Mouse (Mus musculus) heart, postnatal 4 days (tissue): ENCODE results near the gene Cfap45. TPM values are rescaled to one million over a fixed set of nuclear protein-coding genes. Genes with fewer than 3 reads are reported as not detected.

Experiments
- DNase-seq: peaks from one replicate; pipeline ENCODE4 v3.0.0; 2021
- total RNA-seq, 2 experiments: library from RNA; stranded (reverse); gene quantifications; 2 replicates each; pipeline ENCODE4 v1.2.3; 2021

Cfap45 gene
- 1 to 10 TPM; 3.3 to 3.5 TPM for total RNA-seq

DNA sequence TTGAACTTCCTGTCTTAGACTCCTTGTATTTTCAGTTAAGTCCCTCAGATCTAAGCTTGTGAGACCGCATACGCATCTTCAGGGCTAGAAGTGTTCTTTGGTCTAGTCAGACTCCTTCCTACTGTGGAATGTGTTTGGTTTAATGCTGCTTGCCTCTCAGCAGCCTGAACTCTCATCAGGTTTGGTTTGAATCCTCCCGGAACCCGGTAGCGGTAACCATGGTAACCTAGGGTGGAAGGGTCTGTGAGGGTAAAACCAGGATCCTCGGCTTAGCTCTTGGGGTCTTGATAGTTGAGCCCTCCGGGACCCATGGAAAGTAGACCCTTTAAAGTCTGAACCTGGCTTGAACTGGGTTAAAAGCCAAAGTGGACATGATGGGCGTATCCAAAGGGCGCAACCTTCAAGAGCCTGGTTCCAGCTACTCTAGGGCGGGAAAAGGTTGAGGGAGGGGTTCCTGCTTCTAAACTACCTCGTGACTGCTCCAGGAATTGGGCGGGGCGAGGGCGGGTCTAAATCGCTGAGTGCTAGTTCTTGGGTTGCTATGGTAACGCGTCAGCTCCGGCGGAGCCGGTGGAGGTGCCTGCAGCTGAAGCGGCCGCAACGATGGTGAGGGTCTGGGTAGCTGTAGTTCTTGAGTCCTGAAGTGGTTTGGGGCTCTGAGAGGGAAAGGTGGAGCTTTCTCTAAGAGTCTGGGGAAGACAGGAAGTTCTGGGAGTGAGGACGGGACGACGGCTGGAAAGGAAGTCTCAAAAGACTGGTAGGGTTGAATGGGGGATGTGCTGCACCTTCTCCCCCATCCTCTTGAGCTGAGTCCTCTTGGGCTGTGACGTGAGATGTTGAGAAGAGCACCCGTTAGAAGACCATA is at the start of gene Cfap45:
Gene Cfap45, plus strand, starts transcription at position 226 of the 865 bp plus-strand sequence.
- DNase-seq, result peak; percentile 84

DNA sequence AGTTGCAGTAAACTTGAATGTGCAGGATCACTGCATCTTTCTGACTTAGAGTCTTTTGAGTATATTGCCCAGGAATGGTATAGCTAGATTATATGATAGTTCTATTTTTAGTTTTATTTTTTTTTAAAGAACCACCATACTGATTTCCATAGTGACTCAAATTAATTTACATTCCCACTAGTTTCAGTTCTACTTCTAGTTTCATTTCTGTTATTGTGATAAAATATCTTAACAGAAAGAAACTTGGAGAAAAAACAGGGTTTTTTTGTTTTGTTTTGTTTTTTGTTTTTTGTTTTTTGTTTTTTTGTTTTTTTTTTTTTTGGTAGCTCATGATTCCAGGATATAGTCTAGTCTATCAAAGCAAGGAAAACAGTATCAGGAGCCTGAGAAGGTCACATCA is 47.7 kb upstream of the Cfap45 start:
- no peak for DNase-seq

DNA sequence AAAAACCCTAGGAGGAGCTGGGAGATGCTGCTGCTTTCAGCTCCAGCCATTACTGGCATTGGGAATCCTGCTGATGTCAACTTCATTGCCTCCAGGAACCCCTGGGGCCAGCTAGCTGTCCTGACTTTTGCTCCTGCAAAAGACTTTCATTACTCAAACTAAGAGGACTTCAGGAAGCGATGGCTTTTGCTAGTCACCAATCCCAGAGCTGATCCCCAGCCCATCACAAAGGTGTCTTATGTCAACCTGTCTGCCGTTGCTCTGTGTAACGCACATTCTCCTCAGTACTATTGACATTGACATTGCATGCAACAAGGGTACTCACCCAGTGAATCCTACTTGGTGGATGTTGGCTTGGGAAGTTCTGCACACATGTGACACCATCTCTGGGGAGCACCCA is 46.4 kb upstream of the Cfap45 start:
- DNase-seq, result no peak

- no peak for DNase-seq
These were observed 45.4 kb upstream of the Cfap45 start, which contains the start of gene Slamf9 for GRCm38 (mm10) chr1:172475054-172475741. TSS of gene Slamf9 (plus strand) at chr1:172475358.

GRCm38 (mm10) chr1:172478020-172478419 is 42.6 kb upstream of the Cfap45 start:
- no peak for DNase-seq

- DNase-seq, result no peak
These were observed 40.2 kb upstream of the Cfap45 start for GRCm38 (mm10) chr1:172480376-172480775.

DNA sequence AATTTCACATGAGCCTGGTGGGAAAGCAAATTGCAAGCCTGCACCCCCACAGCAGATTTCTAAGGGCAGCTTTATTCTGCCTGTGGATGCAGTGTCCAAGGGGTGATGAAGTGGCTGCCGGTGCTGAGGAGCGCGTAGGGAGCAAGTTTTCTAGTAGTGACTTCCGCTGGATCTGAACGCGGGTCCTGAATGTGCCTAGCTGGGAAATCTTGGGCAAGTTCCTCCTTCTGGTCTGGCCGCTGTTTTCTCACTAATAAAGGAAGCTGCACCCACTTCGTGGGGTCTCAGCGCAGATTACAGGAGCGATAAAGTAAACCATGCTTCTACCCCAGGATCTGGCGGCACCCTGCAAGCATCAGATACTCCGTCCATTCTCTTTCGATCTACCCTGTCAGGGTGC is 39.5 kb upstream of the Cfap45 start:
- no peak for DNase-seq

DNA sequence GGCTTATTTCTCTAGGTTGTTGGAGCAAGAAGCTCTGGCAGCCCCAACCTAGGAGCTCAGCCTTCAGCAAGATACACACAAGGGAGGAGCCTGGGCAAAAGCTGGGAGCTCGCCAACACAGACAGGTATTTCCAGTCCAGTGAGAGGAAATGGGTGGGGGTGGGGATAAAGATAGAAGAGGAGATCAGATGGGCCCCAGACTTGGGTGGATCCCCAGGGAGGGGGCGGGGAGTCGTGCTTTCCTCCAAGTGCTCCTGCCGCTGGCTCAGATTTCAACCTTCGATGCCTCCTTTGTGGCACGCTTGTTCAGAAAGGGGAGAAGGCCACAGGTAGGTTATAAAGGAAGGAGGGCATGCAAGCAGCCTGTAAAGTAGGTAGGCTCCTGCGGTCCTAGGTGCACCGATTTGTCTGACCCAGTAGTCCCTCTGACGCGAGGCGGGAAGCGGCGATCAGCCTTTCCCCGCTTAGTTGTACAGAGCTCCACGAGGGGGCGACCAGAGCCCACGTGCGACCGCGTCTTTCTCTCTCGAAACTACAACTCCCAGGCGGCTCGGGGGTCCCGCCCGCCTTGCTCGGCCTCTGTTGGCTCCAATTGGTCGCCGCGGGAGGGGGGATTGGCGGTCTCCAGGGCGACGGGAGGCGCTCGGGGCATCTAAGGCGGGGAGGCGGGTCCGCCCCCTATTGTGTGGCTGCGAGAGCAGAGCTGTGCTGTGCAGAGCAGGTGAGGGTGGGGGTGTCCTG is 38.9 kb upstream of the Cfap45 start, which contains the start of gene Igsf9:
Gene Igsf9, plus strand, starts transcription at position 249 of the 741 bp plus-strand sequence.
- DNase-seq, result peak; percentile 93

- no peak for DNase-seq
These were observed 37.9 kb upstream of the Cfap45 start for GRCm38 (mm10) chr1:172482518-172483360.

- DNase-seq, result no peak
These were observed 37.3 kb upstream of the Cfap45 start for GRCm38 (mm10) chr1:172483361-172483660.

GRCm38 (mm10) chr1:172484236-172484635 is 36.4 kb upstream of the Cfap45 start:
- DNase-seq, result no peak

DNA sequence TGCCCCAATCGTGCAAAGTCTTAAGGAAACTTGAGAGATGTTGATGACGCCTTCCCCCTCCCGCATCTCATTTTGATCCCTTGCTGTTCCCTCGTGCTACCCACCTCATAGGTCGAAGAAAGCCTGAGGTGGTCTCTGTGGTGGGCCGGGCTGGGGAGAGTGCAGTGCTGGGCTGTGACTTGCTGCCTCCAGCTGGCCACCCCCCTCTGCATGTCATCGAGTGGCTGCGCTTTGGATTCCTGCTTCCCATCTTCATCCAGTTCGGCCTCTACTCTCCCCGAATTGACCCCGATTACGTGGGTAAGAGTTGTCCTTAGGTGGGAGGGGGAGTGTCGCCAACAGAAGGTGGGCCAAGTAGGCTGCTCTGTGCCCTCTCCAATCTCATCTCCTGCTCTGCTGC is 35.9 kb upstream of the Cfap45 start:
- DNase-seq, result no peak

DNA sequence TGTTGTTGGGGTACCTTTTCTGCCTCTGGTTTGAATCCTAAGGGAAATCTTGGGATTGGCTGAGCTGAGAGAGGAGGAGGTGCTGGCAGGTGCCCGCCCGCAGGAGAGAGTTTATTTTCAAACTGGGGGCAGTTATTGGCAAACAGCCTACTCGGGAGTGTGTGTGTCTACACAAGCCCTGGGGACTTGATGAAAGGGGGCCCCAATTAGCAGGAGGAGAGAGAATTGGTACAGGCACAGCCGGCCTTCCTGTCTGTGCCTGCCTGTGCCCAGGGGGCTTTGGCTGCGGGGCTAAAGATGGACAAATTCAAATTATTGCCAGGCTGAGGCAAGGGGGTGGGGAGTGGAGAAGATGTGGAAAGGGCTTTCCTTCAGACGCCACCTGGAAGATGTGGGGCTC is 34.8 kb upstream of the Cfap45 start:
- no peak for DNase-seq

DNA sequence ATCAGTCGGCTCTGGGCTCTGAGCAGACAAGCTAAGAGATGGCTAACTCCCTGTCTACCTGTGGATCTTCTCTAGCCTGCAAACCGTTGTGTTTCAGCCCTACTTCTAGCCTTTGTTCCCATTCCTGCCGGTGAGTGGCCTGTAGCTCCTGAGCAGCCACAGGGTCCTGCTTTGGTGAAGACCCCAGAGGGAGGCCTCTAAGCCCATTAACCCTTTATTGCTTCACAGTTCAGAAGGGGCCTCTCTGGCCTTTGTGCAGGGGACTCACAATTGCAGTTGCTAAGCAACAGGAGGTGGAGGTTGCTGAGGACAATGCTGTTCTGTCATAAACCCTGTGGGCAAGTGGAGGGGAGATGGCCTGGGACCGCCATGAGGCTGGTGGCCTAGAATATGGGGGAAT is 34.4 kb upstream of the Cfap45 start:
- DNase-seq, result no peak

GRCm38 (mm10) chr1:172486651-172487050 is 34.0 kb upstream of the Cfap45 start:
- DNase-seq, result no peak

- no peak for DNase-seq
These were observed 32.7 kb upstream of the Cfap45 start for GRCm38 (mm10) chr1:172487859-172488258.

GRCm38 (mm10) chr1:172488831-172489230 is 31.8 kb upstream of the Cfap45 start:
- no peak for DNase-seq

DNA sequence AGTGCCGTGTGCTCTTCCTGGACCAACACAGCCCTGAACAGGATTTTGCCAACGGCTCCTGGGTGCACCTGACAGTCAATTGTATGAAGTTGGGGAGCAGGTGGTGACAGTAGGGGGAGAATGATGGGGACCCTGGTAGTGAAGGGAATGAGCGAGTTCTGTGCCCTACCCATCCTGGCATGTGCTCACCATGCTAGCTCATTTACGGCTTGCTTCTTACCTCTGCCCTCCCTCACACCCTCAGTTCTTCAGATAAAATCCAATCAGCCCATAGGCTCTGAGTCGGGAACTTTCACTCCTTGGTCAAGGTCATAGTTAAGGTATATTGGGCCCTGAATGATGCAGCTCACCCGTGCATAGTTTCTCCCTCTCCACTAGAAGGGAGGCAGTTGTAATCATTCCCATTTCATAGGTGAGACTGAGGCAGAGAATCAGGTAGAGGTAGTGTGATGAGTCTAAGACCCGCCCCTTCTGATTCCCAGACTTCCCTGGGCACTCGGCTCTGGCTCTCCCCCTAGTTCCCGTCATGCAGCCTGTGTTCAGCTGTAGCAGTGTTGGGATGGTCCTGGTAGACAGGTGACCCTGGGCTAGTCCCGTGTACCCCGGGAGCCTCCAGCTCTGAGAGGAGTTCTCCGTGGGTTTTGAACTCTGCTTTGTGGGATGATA is 30.9 kb upstream of the Cfap45 start:
- DNase-seq, result no peak

GRCm38 (mm10) chr1:172490261-172490661 is 30.3 kb upstream of the Cfap45 start:
- DNase-seq, result peak; percentile 96

- no peak for DNase-seq
These were observed 28.6 kb upstream of the Cfap45 start for GRCm38 (mm10) chr1:172492047-172492446.

- no peak for DNase-seq
These were observed 27.1 kb upstream of the Cfap45 start for GRCm38 (mm10) chr1:172493516-172493915.

DNA sequence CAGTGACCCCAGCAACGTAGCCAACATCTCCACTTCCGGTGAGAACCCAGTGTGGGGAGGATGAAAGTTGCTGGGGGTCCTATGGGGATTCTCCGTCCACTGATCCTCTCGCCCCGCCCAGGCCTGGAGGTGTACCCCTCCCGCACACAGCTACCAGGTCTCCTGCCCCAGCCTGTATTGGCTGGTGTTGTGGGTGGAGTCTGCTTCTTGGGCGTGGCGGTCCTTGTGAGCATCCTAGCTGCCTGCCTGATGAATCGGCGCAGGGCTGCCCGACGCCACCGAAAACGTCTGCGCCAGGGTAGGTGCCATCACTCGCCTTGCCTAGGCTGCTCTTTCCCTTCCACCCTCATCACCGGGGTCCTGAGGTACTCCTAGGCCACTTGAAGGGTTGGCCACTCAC is 24.6 kb upstream of the Cfap45 start:
- no peak for DNase-seq
